Mouse (Mus musculus): ENCODE data around the gene Pet100. TPM values are rescaled to one million over a fixed set of nuclear protein-coding genes. Genes with fewer than 3 reads are reported as not detected.
A peak's percentile ranks its signal among the peaks of the same experiment; 100 is the strongest.
"Not testable (repeated sequence)": the region's sequence is repeated elsewhere in the genome, so short reads cannot be mapped to it uniquely, and the experiment has no call there.

Gene Pet100
- polyA plus RNA-seq (2015; fragmentation: Nextera tagmentation; extraction: Ambion mirVana) = 116 and 122 TPM in 2 replicates

- Histone ChIP-seq H3K4me3 (peak within 1 kb of the TSS; percentile 85), H3K9ac (peak within 1 kb of the TSS; percentile 81), H3K9me3 (no peaks in the 10 kb centered on the region), H3K27ac (no peak within 1 kb of the TSS; the same call in 1 of the 2 replicates), H3K27me3 (no peaks in the 10 kb centered on the region), H3K4me1 (replicated peaks) (peaks cover 24% of the 10 kb centered on the region), H3K4me2 (peak within 1 kb of the TSS; percentile 93), H3K36me3 (peaks cover 27% of the 10 kb centered on the region)
- WGBS = under 1% methylated on average over 37 of the region's 37 CpGs
- peak; percentile 97 for ATAC-seq (ENCODE audit: low FRiP score)
These were observed at the start of gene Pet100, which contains the start of gene Xab2 for GRCm38 (mm10) chr8:3621199-3621970. Gene Pet100 (plus strand): TSS chr8:3621548. Gene Xab2 (minus strand): TSS chr8:3621316.

- no peak overlapping the region for H3K27ac ChIP-seq
- WGBS = 94% methylated on average over 3 of the region's 3 CpGs
- no peaks in the 10 kb centered on the region for H3K9me3 ChIP-seq
- H3K27me3 ChIP-seq = no peaks in the 10 kb centered on the region
- no peak overlapping the region for H3K4me3 ChIP-seq
- no peaks in the 10 kb centered on the region for H3K36me3 ChIP-seq
- ATAC-seq (ENCODE audit: low FRiP score) = no peak
- H3K4me1 ChIP-seq (replicated peaks) = no peaks in the 10 kb centered on the region
- no peak overlapping the region for H3K4me2 ChIP-seq
- no peak overlapping the region for H3K9ac ChIP-seq
These were observed 46.8 kb upstream of the Pet100 start for GRCm38 (mm10) chr8:3574546-3574945.

GRCm38 (mm10) chr8:3576211-3576960 lies 45.0 kb upstream of the Pet100 start:
- Histone ChIP-seq H3K9me3 (no peaks in the 10 kb centered on the region), H3K36me3 (no peaks in the 10 kb centered on the region), H3K27ac (no peak overlapping the region), H3K4me1 (replicated peaks) (no peaks in the 10 kb centered on the region), H3K4me3 (no peak overlapping the region), H3K9ac (no peak overlapping the region), H3K27me3 (no peaks in the 10 kb centered on the region), H3K4me2 (no peak overlapping the region)
- 84% methylated on average over 15 of the region's 15 CpGs for WGBS
- ATAC-seq (ENCODE audit: low FRiP score) = no peak

GRCm38 (mm10) chr8:3579390-3580364 lies 41.7 kb upstream of the Pet100 start:
- ATAC-seq (ENCODE audit: low FRiP score) = no peak
- WGBS = 87% methylated on average over 9 of the region's 9 CpGs

GRCm38 (mm10) chr8:3581961-3582360 lies 39.4 kb upstream of the Pet100 start:
- H3K4me3 ChIP-seq; H3K27me3 ChIP-seq; H3K36me3 ChIP-seq; ATAC-seq (ENCODE audit: low FRiP score); H3K9ac ChIP-seq; H3K27ac ChIP-seq; H3K4me1 ChIP-seq (replicated peaks); H3K9me3 ChIP-seq; H3K4me2 ChIP-seq: not testable (repeated sequence)
- WGBS = 82% methylated on average over 2 of the region's 3 CpGs

More at GRCm38 (mm10) chr8:3579390-3580364, 41.7 kb upstream of the Pet100 start:
- no peak overlapping the region for H3K4me2 ChIP-seq
- H3K36me3 ChIP-seq = no peaks in the 10 kb centered on the region
- H3K27me3 ChIP-seq = no peaks in the 10 kb centered on the region
- no peaks in the 10 kb centered on the region for H3K9me3 ChIP-seq
- H3K27ac ChIP-seq = no peak overlapping the region
- no peaks in the 10 kb centered on the region for H3K4me1 ChIP-seq (replicated peaks)
- H3K9ac ChIP-seq = no peak overlapping the region
- H3K4me3 ChIP-seq = no peak overlapping the region

GRCm38 (mm10) chr8:3586452-3586851 lies 34.9 kb upstream of the Pet100 start:
- no peak overlapping the region for H3K4me3 ChIP-seq
- no peak for ATAC-seq (ENCODE audit: low FRiP score)
- H3K4me1 ChIP-seq (replicated peaks) = peaks cover 8% of the 10 kb centered on the region
- no peaks in the 10 kb centered on the region for H3K27me3 ChIP-seq
- no peak overlapping the region for H3K4me2 ChIP-seq
- no peaks in the 10 kb centered on the region for H3K36me3 ChIP-seq
- no peaks in the 10 kb centered on the region for H3K9me3 ChIP-seq
- 99% methylated on average over 2 of the region's 2 CpGs for WGBS
- H3K27ac ChIP-seq = no peak overlapping the region
- no peak overlapping the region for H3K9ac ChIP-seq

GRCm38 (mm10) chr8:3586993-3587390 lies 34.4 kb upstream of the Pet100 start, which contains the start of gene Camsap3:
Gene Camsap3 (plus strand): TSS chr8:3587293.
- Histone ChIP-seq H3K27me3 (no peaks in the 10 kb centered on the region), H3K4me3 (peak within 1 kb of the TSS; percentile 86), H3K9me3 (no peaks in the 10 kb centered on the region), H3K27ac (peak within 1 kb of the TSS; percentile 93), H3K4me2 (peak within 1 kb of the TSS; percentile 67), H3K36me3 (no peaks in the 10 kb centered on the region), H3K9ac (peak within 1 kb of the TSS; percentile 88), H3K4me1 (replicated peaks) (peaks cover 8% of the 10 kb centered on the region)
- 8% methylated on average over 7 of the region's 7 CpGs for WGBS
- 0 out of 2 replicates have a peak, but pooled peaks have one; percentile 0 for ATAC-seq (ENCODE audit: low FRiP score)

GRCm38 (mm10) chr8:3587391-3588257 lies 33.7 kb upstream of the Pet100 start:
- peak overlapping the region; percentile 86 for H3K4me3 ChIP-seq
- no peaks in the 10 kb centered on the region for H3K27me3 ChIP-seq
- H3K36me3 ChIP-seq = no peaks in the 10 kb centered on the region
- H3K27ac ChIP-seq = peak overlapping the region; percentile 93
- H3K9me3 ChIP-seq = no peaks in the 10 kb centered on the region
- under 1% methylated on average over 67 of the region's 77 CpGs for WGBS
- peak; percentile 82 for ATAC-seq (ENCODE audit: low FRiP score)
- H3K9ac ChIP-seq = peak overlapping the region; percentile 88
- H3K4me2 ChIP-seq = peak overlapping the region; percentile 67
- peaks cover 8% of the 10 kb centered on the region for H3K4me1 ChIP-seq (replicated peaks)

- peak overlapping the region; percentile 86 for H3K4me3 ChIP-seq
- WGBS = 5% methylated on average over 11 of the region's 11 CpGs
- H3K4me2 ChIP-seq = peak overlapping the region; percentile 67
- peaks cover 13% of the 10 kb centered on the region for H3K4me1 ChIP-seq (replicated peaks)
- peak overlapping the region; percentile 88 for H3K9ac ChIP-seq
- H3K36me3 ChIP-seq = no peaks in the 10 kb centered on the region
- peak overlapping the region; percentile 93 for H3K27ac ChIP-seq
- no peaks in the 10 kb centered on the region for H3K27me3 ChIP-seq
- H3K9me3 ChIP-seq = no peaks in the 10 kb centered on the region
- ATAC-seq (ENCODE audit: low FRiP score) = peak; percentile 68
These were observed 33.1 kb upstream of the Pet100 start for GRCm38 (mm10) chr8:3588258-3588633.

- no peak overlapping the region for H3K4me3 ChIP-seq
- no peaks in the 10 kb centered on the region for H3K27me3 ChIP-seq
- H3K27ac ChIP-seq = no peak overlapping the region
- H3K9ac ChIP-seq = no peak overlapping the region
- peaks cover 9% of the 10 kb centered on the region for H3K36me3 ChIP-seq
- no peak for ATAC-seq (ENCODE audit: low FRiP score)
- WGBS = 70% methylated on average over 3 of the region's 3 CpGs
- no peak overlapping the region for H3K4me2 ChIP-seq
- H3K4me1 ChIP-seq (replicated peaks) = peaks cover 14% of the 10 kb centered on the region
- no peaks in the 10 kb centered on the region for H3K9me3 ChIP-seq
These were observed 27.9 kb upstream of the Pet100 start for GRCm38 (mm10) chr8:3593470-3593869.

- no peak overlapping the region for H3K4me3 ChIP-seq
- H3K4me2 ChIP-seq = no peak overlapping the region
- 94% methylated on average over 2 of the region's 2 CpGs for WGBS
- ATAC-seq (ENCODE audit: low FRiP score) = no peak
- no peaks in the 10 kb centered on the region for H3K9me3 ChIP-seq
- H3K27me3 ChIP-seq = no peaks in the 10 kb centered on the region
- H3K9ac ChIP-seq = no peak overlapping the region
- no peak overlapping the region for H3K27ac ChIP-seq
- peaks cover 6% of the 10 kb centered on the region for H3K4me1 ChIP-seq (replicated peaks)
- H3K36me3 ChIP-seq = peaks cover 19% of the 10 kb centered on the region
These were observed 26.9 kb upstream of the Pet100 start for GRCm38 (mm10) chr8:3594466-3594865.
